Mouse (Mus musculus): ENCODE results near the gene Plekha7.

The Plekha7 gene

GRCm38 (mm10) chr7:116220103-116220707 is 88.0 kb downstream of the Plekha7 start:
- DNase-seq: no peak

GRCm38 (mm10) chr7:116217747-116218146 is 90.4 kb downstream of the Plekha7 start:
- no peak for DNase-seq

GRCm38 (mm10) chr7:116211904-116212303 is 96.3 kb downstream of the Plekha7 start:
- no peak for DNase-seq

DNA sequence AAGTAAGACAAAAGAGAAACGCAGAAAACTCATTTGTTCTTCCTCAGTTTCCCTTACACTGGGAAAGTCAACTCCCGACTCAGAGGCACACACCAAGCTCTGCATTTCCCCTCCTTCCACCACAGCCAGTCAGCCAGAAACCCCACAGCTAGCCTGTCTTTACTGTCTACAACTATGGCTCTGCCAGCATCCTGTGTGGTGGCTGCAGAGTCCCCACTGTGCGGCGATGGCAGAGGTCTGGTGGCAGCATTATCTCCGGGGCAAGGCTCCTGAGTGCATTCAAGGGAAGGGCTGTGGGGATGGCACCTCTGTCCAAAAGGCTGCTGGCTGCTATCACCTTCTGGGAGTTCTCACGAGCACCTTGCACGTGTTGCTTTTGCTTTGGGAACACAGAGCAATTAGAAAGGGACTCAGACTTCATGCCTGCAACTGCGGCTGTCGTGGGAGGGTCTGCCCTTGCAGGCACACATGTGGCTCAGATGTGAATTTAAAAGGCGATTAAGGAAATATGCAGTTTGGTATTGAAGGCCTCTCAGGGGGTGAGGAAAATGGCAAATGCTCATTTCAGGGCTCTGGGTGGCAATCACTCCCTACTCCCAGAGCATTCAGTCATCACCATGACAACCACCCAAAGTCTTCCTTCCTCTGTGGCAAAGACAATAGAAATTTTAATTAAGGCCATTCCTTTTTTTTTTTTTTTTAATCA is 98.1 kb downstream of the Plekha7 start:
- DNase-seq: no peak

GRCm38 (mm10) chr7:116208880-116209279 is 99.3 kb downstream of the Plekha7 start:
- DNase-seq: no peak

DNA sequence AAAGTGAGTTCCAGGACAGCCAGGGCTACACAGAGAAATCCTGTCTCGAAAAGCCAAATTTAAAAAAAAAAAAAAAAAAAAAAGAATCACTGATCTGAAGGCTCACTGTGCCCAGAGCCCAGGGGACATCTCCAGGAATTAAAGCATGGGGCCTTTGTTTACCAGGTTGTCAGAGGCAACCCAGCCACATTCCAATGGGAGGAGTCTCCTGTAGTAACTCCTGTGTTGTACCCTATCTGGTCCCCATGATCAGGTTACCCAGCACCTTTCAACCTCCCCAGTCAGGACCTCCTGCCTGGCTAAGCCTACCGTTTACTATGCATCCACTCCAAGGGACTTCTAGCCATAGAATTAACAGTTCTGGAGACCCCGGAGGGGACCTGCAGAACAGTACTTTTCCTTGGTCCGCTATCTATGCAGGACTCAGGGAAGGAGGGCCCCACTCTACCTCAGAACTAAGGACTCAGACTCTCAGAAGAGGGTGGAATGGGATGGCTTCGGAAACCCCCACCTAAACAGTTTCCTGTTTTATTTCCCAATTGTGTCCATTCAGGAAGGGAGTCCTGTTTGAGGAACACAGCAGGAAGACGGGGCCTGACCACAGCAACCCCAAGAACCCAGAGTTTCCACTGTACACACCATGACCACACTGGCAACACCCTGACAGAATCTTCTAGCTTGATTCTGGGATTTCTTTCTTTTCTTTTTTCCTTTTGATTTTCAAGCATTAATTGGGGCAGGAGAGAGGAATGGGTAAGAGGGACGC is 101.2 kb downstream of the Plekha7 start:
- DNase-seq: no peak

DNA sequence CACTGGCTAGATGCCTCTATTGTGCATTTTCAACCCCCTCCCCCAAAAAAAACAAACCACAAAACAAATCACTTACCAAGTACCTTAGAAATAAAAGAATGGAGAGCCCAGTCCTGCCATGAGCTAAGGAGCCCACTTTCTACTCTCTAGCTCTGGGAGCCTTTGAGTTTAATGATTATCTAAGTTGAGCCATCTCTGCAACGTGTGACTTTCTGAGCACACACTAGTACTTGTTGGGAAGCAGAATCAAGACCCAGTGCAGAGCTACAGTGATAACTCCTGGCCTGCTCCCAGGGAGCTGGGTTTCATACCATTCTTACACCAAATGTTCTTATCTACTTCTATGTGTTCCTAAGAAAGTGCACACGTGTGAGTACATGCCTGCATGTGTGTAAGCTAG is 102.7 kb downstream of the Plekha7 start:
- DNase-seq: no peak

DNA sequence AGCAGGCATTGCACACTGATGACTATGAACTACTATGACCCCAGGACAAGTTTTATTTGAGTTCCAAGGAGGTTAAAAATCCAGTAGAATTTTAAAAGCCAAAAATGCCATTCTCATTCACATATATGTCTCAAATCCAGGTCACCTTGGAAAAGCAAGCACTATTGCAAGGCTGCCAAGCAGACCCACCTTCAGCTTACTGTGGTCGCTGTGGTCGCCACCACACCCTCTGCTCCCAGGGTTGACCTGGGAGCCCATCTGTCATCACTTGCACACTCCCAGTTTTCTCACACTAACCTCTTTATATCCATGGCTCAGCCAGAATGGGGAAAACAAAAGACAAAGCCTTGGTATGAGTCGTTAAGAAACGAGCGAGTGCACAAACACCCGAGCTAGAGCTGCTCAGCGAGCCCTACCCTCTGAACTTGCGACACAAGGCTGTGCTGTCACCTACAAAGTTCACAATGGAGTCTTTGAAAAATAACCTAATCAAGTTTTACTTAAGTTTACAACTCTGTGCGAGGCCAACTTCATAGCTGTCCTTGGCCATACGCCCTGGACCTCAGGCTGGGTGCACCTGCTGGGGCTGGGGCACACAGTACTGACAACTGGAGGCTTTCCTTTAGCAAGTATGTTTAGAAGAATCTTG is 106.0 kb downstream of the Plekha7 start:
- no peak for DNase-seq

- DNase-seq: no peak
These were observed 107.2 kb downstream of the Plekha7 start for GRCm38 (mm10) chr7:116200951-116201351.

DNA sequence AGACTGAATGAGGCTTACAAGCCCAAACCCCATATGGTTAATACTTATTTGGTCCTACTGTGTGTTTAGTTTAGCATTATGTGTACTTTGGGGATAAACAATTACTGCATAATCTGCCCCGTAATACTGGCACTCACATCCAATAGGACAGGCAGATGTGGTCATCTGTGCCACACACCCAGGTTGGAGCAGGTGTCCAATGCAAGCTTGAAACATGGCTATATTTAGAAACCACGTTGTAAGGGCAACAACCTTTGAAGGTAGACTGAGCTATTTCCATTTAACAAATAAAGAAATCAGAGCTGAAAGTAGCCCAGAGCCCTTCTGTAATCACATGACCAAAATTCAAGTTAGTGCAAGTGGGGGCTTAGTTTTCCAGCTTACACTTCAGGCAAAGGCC is 107.6 kb downstream of the Plekha7 start:
- DNase-seq: no peak

DNA sequence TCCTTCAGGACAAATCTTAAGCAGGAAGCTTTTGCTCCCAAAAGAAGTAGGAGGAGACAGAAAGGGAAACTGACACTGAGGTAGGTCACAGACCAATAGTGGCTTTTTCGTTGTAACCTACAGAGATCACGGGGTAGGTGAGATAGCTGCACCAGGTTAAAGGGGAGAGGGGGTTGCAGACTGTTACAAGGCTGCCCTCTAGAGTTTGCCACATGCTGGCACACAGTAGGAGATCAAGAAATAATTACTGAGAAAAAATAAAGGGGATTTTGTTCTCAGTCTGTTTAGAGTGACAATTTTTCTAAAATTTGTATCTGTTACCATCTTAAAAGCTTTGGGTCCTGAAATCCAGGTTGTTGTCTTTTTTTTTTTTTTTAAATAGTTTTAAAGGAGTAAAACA is 109.3 kb downstream of the Plekha7 start:
- no peak for DNase-seq

DNA sequence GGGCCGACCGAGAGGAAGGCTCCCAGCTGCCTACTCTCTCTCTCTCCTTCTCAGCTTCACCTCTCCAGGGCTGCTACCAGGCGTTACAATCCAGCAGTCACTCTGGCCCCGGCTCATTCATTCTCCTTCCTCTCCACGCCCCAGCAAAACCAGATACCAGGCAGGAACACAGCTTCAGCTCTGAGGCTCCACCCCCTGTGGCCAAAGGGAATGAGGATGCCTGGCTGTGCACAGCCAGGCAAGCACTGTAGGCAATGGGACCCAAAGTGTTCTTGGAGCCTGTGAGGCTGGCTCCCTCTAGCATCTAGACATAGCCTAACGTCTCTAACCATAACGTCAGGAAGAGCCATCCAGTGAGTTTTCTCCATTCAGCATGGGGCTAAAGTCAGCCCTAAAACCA is 109.8 kb downstream of the Plekha7 start:
- no peak for DNase-seq

- no peak for DNase-seq
These were observed 111.0 kb downstream of the Plekha7 start for GRCm38 (mm10) chr7:116196974-116197679.

DNA sequence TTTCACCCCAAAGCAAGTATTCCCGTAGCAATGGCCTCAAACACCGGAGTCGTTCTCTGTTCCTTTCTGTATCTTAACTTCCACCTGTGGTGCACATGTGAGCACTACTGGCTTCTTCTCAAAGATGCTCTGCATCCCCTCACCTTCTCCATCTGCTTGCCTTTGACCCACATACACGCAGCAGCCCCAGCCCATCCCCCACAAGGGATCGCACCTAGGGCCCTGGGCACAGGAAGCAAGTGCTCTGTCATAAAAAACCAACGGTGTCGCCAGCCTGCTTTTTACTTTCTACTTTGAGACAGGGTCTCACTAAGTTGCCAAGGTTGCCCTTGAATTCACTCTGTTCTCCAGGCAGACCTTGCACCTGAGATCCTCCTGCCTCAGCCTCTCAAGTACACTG is 113.2 kb downstream of the Plekha7 start:
- no peak for DNase-seq

- DNase-seq: no peak
These were observed 115.2 kb downstream of the Plekha7 start for GRCm38 (mm10) chr7:116192966-116193365.

GRCm38 (mm10) chr7:116192096-116192595 is 116.0 kb downstream of the Plekha7 start:
- no peak for DNase-seq

- peak; percentile 26 for DNase-seq
These were observed 117.0 kb downstream of the Plekha7 start for GRCm38 (mm10) chr7:116191138-116191537.

GRCm38 (mm10) chr7:116189708-116190107 is 118.5 kb downstream of the Plekha7 start:
- DNase-seq: no peak

GRCm38 (mm10) chr7:116188391-116188790 is 119.8 kb downstream of the Plekha7 start:
- no peak for DNase-seq

- DNase-seq: no peak
These were observed 120.7 kb downstream of the Plekha7 start for GRCm38 (mm10) chr7:116187521-116187920.

DNA sequence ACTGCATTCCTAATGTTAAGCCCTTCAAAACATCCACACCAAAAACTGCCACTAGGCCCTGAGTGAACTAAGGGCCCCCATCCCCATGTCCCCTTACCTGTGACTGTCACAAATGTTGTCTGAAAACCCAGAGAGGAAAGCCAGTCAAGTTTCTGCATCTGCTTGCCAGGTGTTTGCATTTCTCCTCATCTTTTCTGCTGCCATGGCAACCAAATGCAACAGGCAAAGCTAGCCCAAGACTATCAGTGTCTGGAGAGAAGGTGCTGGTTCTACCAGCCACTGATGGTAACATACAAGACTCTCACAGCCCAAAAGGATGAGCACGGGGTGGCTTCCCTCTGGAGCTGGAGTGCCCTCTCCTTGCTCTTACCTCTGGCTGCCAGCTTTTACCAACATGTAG is 121.3 kb downstream of the Plekha7 start:
- no peak for DNase-seq

DNA sequence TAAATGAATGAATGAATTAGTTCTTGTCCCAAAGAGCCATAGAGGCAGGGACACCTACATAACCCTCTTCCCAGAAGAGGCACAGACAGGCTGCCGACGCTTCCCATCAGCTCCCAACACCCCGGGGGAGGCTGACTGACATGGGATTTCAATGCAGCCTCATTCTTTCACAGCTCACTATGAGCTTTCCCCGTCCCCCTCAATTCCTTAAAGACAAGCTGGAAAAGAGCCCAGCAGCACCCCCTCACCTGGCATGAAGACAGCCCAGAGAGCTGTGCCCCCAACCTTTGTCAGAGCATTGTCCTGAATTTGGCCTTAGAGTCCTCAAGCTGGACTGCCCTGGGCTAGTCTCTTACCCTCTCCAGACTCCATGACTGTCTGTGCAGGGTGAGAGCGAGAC is 122.0 kb downstream of the Plekha7 start:
- DNase-seq: peak; percentile 26

All from right cerebral cortex, postnatal 14 days (tissue).